Mouse (Mus musculus): ENCODE measurements around the gene Gm14698. TPM values are rescaled to one million over a fixed set of nuclear protein-coding genes. Genes with fewer than 3 reads are reported as not detected.
"Not testable (repeated sequence)": the region's sequence is repeated elsewhere in the genome, so short reads cannot be mapped to it uniquely, and the experiment has no call there.

Gene Gm14698
- 0.13 and 0.23 TPM in 2 replicates for polyA plus RNA-seq (2012; rRNA removed)

- H3K4me3 ChIP-seq (ENCODE audit: extremely low read depth, insufficient read depth, insufficient read length); DNase-seq (ENCODE audit: low read depth in 1 of 2, low spot score in 2 of 2); H3K27ac ChIP-seq (ENCODE audit: insufficient read depth, low read length); H3K27me3 ChIP-seq (ENCODE audit: control insufficient read depth, insufficient read depth, low read length); H3K4me1 ChIP-seq (ENCODE audit: control insufficient read depth, insufficient read depth, insufficient read length); H3K36me3 ChIP-seq (ENCODE audit: control insufficient read depth, insufficient read depth, low read length): not testable (repeated sequence)
- 29% methylated on average over 23 of the region's 36 CpGs for WGBS
These were observed at the start of gene Gm14698 for GRCm38 (mm10) chrX:68821059-68821458. Gene Gm14698, plus strand, starts transcription at chrX:68821093.

GRCm38 (mm10) chrX:68820449-68820848 is 444 bp upstream of the Gm14698 start:
- H3K36me3 ChIP-seq (ENCODE audit: control insufficient read depth, insufficient read depth, low read length); DNase-seq (ENCODE audit: low read depth in 1 of 2, low spot score in 2 of 2); H3K4me1 ChIP-seq (ENCODE audit: control insufficient read depth, insufficient read depth, insufficient read length); H3K4me3 ChIP-seq (ENCODE audit: extremely low read depth, insufficient read depth, insufficient read length); H3K27me3 ChIP-seq (ENCODE audit: control insufficient read depth, insufficient read depth, low read length); H3K27ac ChIP-seq (ENCODE audit: insufficient read depth, low read length): not testable (repeated sequence)
- WGBS = 74% methylated on average over 2 of the region's 2 CpGs

- no peak for DNase-seq (ENCODE audit: low read depth in 1 of 2, low spot score in 2 of 2)
- Histone ChIP-seq H3K4me1 (ENCODE audit: control insufficient read depth, insufficient read depth, insufficient read length) (no peaks in the 10 kb centered on the region), H3K36me3 (ENCODE audit: control insufficient read depth, insufficient read depth, low read length) (no peaks in the 10 kb centered on the region), H3K27ac (ENCODE audit: insufficient read depth, low read length) (no peak overlapping the region), H3K4me3 (ENCODE audit: extremely low read depth, insufficient read depth, insufficient read length) (no peak overlapping the region), H3K27me3 (ENCODE audit: control insufficient read depth, insufficient read depth, low read length) (no peaks in the 10 kb centered on the region)
- no peak for TF ChIP-seq CTCF (IDR thresholded peaks at IDR 0.05; ENCODE audit: extremely low read depth, insufficient read depth, insufficient read length, insufficient replicate concordance)
- TF ChIP-seq POLR2A (IDR thresholded peaks at IDR 0.05; ENCODE audit: low read depth, low read length) = no peak
- WGBS = 33% methylated on average over 5 of the region's 5 CpGs
These were observed 18.9 kb downstream of the Gm14698 start for GRCm38 (mm10) chrX:68839548-68840444.

- WGBS = 60% methylated on average over 2 of the region's 2 CpGs
- H3K4me3 ChIP-seq (ENCODE audit: extremely low read depth, insufficient read depth, insufficient read length) = no peak overlapping the region
- H3K27ac ChIP-seq (ENCODE audit: insufficient read depth, low read length) = no peak overlapping the region
- no peaks in the 10 kb centered on the region for H3K27me3 ChIP-seq (ENCODE audit: control insufficient read depth, insufficient read depth, low read length)
- H3K36me3 ChIP-seq (ENCODE audit: control insufficient read depth, insufficient read depth, low read length) = no peaks in the 10 kb centered on the region
- DNase-seq (ENCODE audit: low read depth in 1 of 2, low spot score in 2 of 2) = no peak
- no peak for TF ChIP-seq POLR2A (IDR thresholded peaks at IDR 0.05; ENCODE audit: low read depth, low read length)
- no peak for TF ChIP-seq CTCF (IDR thresholded peaks at IDR 0.05; ENCODE audit: extremely low read depth, insufficient read depth, insufficient read length, insufficient replicate concordance)
- H3K4me1 ChIP-seq (ENCODE audit: control insufficient read depth, insufficient read depth, insufficient read length) = no peaks in the 10 kb centered on the region
These were observed 44.3 kb downstream of the Gm14698 start for GRCm38 (mm10) chrX:68865145-68865544.

Other genes with a start within 250 kb of the Gm14698 start
- 5.1 and 9.6 TPM in 2 replicates for gene Fmr1, start 142.6 kb upstream of the Gm14698 start, polyA plus RNA-seq (2012; rRNA removed)
- 0.11 TPM in 1 of 2 replicates, not detected in the other for gene Fmr1nb, start 59.3 kb upstream of the Gm14698 start, polyA plus RNA-seq (2012; rRNA removed)
- not detected in 2 replicates for gene Gm6812, start 72.0 kb downstream of the Gm14698 start, polyA plus RNA-seq (2012; rRNA removed)